Mouse (Mus musculus) thymus, adult 18-20 months (tissue): ENCODE measurements at regions not wholly inside any gene's neighbourhood (a gene's known extent, or its start where the extent isn't known, plus 50 kb on each side); places are given as distances from the start of the nearest gene placed in this dataset.

Experiments used
- DNase-seq, 2 experiments: peaks; one replicate each; pipeline ENCODE4 v3.0.0; 2022; ENCODE audit warnings: mixed read lengths in 2 of 2

- no peak for DNase-seq
Observed at GRCm38 (mm10) chr5:132621751-132622150, 78.6 kb upstream of the Auts2 start.

DNA sequence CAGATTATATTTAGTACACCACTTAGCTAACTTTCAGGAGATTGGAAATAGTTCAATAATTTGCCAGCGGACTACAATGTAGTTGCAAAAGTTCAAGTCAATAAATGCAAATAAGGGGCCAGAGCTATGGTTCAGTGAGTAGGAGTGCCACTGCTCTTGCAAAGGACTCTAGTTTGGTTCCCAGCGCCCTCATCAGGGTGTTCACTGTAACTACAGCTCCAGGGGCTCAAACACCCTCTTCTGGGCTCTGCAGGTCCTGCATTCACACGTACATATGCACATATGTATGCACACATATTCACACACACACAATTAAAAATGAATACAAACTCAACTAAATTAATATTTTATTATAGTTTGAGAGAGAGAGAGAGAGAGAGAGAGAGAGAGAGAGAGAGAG lies 74.1 kb upstream of the Auts2 start:
- no peak for DNase-seq

DNA sequence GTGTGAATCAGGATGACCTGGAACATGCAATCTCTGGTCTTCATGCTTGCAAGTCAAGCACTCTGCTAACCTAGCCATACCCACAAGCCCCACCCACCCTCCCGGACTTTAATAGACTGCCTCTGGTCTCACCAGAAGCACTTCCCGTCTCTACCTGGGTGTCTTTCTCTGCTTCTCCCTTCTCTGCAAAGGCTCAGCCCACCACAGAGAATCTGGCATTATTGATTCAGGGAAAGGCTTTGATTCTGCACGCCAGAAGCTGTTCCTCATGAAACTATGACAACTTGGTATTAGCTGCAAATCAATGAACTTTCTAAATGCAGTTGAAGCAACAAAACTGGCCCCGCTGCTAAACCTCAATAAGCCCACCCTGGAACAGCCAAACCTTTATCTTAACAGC lies 66.1 kb upstream of the Auts2 start:
- DNase-seq = no peak

DNA sequence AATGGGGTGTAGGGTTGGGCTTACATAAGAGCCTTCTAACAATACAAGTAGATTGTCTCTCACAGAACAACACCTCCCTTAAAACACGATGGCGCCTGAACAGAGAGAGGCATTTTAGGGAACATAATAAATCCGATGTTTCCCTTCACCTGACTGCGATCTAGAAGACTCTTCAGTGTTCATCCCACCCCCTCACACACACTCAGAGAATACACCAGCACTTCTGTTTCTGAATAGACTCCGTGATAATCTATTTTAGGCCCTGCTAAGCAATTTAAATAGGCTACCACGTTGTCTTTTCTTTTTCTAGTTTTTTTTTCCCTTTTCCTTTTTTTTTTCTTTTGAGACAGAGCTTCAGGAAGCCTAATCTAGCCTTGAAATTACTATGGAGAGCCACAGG lies 63.1 kb upstream of the Auts2 start:
- no peak for DNase-seq

- DNase-seq = no peak
Observed at GRCm38 (mm10) chr5:132594796-132595195, 51.7 kb upstream of the Auts2 start.
